Comparison of ENCODE assay signal across 15 mouse cellular contexts in genomic region chr19:16871192-16871760, GRCm38 (mm10). TPM values are rescaled to one million over a fixed set of nuclear protein-coding genes. Genes with fewer than 3 reads are reported as not detected.
DNase-seq lines count a peak whose midpoint lies in the region; ATAC-seq lines count a peak whose summit lies in the region.
"Had no signal": no experiment of that assay in that cellular context is flagged by ENCODE, and none has a peak within 500 bp of the region (broad histone marks: within the 10 kb centered on the region; RNA-seq: fewer than 3 reads in every experiment).

No protein-coding gene starts in this region.

- peaks cover 13 to 42% of the 10 kb centered on the region in 2 experiments for H3K4me1 ChIP-seq in heart, embryonic 14.5 days (ENCODE audit: control insufficient read depth in 2 of 2, insufficient read depth in 2 of 2, low read length in 2 of 2)
- peaks cover 23% of the 10 kb centered on the region for H3K4me1 ChIP-seq in midbrain, embryonic 11.5 days (ENCODE audit: control insufficient read depth, insufficient read depth, low read length)
- H3K4me1 ChIP-seq in midbrain, embryonic 16.5 days (ENCODE audit: control insufficient read depth, insufficient read depth, low read length) = peaks cover 19% of the 10 kb centered on the region
- H3K4me1 ChIP-seq in embryonic facial prominence, embryonic 11.5 days (ENCODE audit: control insufficient read depth, insufficient read depth, low read length) = peaks cover 4% of the 10 kb centered on the region; the same call in 1 of the 2 replicates
- peaks cover 54% of the 10 kb centered on the region for H3K4me1 ChIP-seq in midbrain, embryonic 13.5 days (replicated peaks)

- H3K36me3 ChIP-seq in heart, embryonic 14.5 days (ENCODE audit: control insufficient read depth, insufficient read depth, low read length) = no peaks in the 10 kb centered on the region
- H3K36me3 ChIP-seq in midbrain, embryonic 11.5 days (ENCODE audit: control insufficient read depth, insufficient read depth, low read length) = no peaks in the 10 kb centered on the region
- no peaks in the 10 kb centered on the region for H3K36me3 ChIP-seq in midbrain, embryonic 16.5 days (ENCODE audit: control insufficient read depth, insufficient read depth, low read length)
- H3K36me3 ChIP-seq in embryonic facial prominence, embryonic 11.5 days (replicated peaks; ENCODE audit: control insufficient read depth, insufficient read depth, low read depth, low read length) = no peaks in the 10 kb centered on the region
- H3K36me3 ChIP-seq in midbrain, embryonic 13.5 days = no peaks in the 10 kb centered on the region

- H3K27me3 ChIP-seq in heart, embryonic 14.5 days (ENCODE audit: control insufficient read depth, insufficient read depth, low read length) = peaks cover 81% of the 10 kb centered on the region
- peaks cover 82% of the 10 kb centered on the region for H3K27me3 ChIP-seq in midbrain, embryonic 11.5 days (ENCODE audit: control insufficient read depth, insufficient read depth, low read length)
- peaks cover 43% of the 10 kb centered on the region for H3K27me3 ChIP-seq in midbrain, embryonic 16.5 days (ENCODE audit: control insufficient read depth, insufficient read depth, low read depth, low read length)
- peaks cover 55% of the 10 kb centered on the region for H3K27me3 ChIP-seq in embryonic facial prominence, embryonic 11.5 days (ENCODE audit: control insufficient read depth, insufficient read depth, low read length)
- peaks cover 97% of the 10 kb centered on the region for H3K27me3 ChIP-seq in midbrain, embryonic 13.5 days

- H3K27ac ChIP-seq in heart, embryonic 14.5 days (replicated peaks in 1 of 2; ENCODE audit: control insufficient read depth in 1 of 2, insufficient read depth in 1 of 2, low read depth in 2 of 2, low read length in 2 of 2) = no peak overlapping the region
- H3K27ac ChIP-seq in midbrain, embryonic 11.5 days (ENCODE audit: low read depth, low read length) = no peak overlapping the region
- no peak overlapping the region for H3K27ac ChIP-seq in midbrain, embryonic 16.5 days (ENCODE audit: low read length)
- no peak overlapping the region for H3K27ac ChIP-seq in embryonic facial prominence, embryonic 11.5 days (replicated peaks; ENCODE audit: low read depth, low read length)
- no peak overlapping the region for H3K27ac ChIP-seq in midbrain, embryonic 13.5 days

- 2% methylated on average over 24 of the region's 24 CpGs for WGBS in heart, embryonic 14.5 days
- WGBS in midbrain, embryonic 11.5 days = under 1% methylated on average over 24 of the region's 24 CpGs
- 0% methylated on average over 24 of the region's 24 CpGs for WGBS in midbrain, embryonic 16.5 days
- under 1% methylated on average over 24 of the region's 24 CpGs for WGBS in embryonic facial prominence, embryonic 11.5 days
- WGBS in midbrain, embryonic 13.5 days = under 1% methylated on average over 24 of the region's 24 CpGs

- H3K4me2 ChIP-seq in heart, embryonic 14.5 days (ENCODE audit: low read length) = peak overlapping the region; percentile 3; the same call in 1 of the 2 replicates
- H3K4me2 ChIP-seq in midbrain, embryonic 11.5 days = peak overlapping the region; percentile 74
- H3K4me2 ChIP-seq in midbrain, embryonic 16.5 days (ENCODE audit: low read length) = no peak overlapping the region
- H3K4me2 ChIP-seq in embryonic facial prominence, embryonic 11.5 days (ENCODE audit: low read depth, low read length) = no peak overlapping the region
- H3K4me2 ChIP-seq in midbrain, embryonic 13.5 days (replicated peaks) = peak overlapping the region; percentile 86

- no peak overlapping the region for H3K9ac ChIP-seq in heart, embryonic 14.5 days (ENCODE audit: low read length)
- H3K9ac ChIP-seq in midbrain, embryonic 11.5 days (ENCODE audit: low read length) = no peak overlapping the region
- H3K9ac ChIP-seq in midbrain, embryonic 16.5 days (ENCODE audit: low read depth, low read length) = no peak overlapping the region
- H3K9ac ChIP-seq in embryonic facial prominence, embryonic 11.5 days (replicated peaks; ENCODE audit: low read length) = no peak overlapping the region
- H3K9ac ChIP-seq in midbrain, embryonic 13.5 days (replicated peaks) = no peak overlapping the region

- DNase-seq in heart, adult 11 months = no peak
- peak; percentile 97 for DNase-seq in midbrain, embryonic 11.5 days (ENCODE audit: low spot score, missing footprints)
- DNase-seq in embryonic facial prominence, embryonic 11.5 days (ENCODE audit: low spot score) = peak; percentile 49
- no peak for DNase-seq in frontal cortex, postnatal 14 days (ENCODE audit: low spot score in 2 of 2)
- DNase-seq: cerebellum, adult 8-10 months; kidney, adult 8-10 months; right cerebral cortex, postnatal 4 days; thymus, postnatal 36 days had no signal

- ATAC-seq in heart, embryonic 14.5 days (ENCODE audit: insufficient number of reproducible peaks, insufficient read depth, low FRiP score, low read depth) = no peak
- no peak for ATAC-seq in midbrain, embryonic 11.5 days (ENCODE audit: low FRiP score)
- no peak for ATAC-seq in midbrain, embryonic 16.5 days
- no peak for ATAC-seq in embryonic facial prominence, embryonic 11.5 days (replicated peaks; ENCODE audit: insufficient number of reproducible peaks, low FRiP score, low TSS enrichment, low read depth)
- no peak for ATAC-seq in midbrain, embryonic 13.5 days
- no peak for ATAC-seq in inflammation-experienced regulatory T-cells, adult 6 months
- ATAC-seq: CD4-positive, CD25-positive, alpha-beta regulatory T cell, adult 4 months had no signal

- H3K4me3 ChIP-seq in heart, embryonic 14.5 days (ENCODE audit: control insufficient read depth in 1 of 2, insufficient read depth in 1 of 2, low read depth in 1 of 2, low read length in 2 of 2) = peak overlapping the region in 1 of 2 experiments; percentile 38; a peak in 2 of 4 replicates
- 0 out of 2 replicates have a peak overlapping the region, but pooled peaks have one; percentile 42 for H3K4me3 ChIP-seq in midbrain, embryonic 11.5 days (ENCODE audit: low read depth, low read length)
- no peak overlapping the region for H3K4me3 ChIP-seq in midbrain, embryonic 16.5 days (ENCODE audit: low read depth, low read length)
- H3K4me3 ChIP-seq in embryonic facial prominence, embryonic 11.5 days (ENCODE audit: low read depth, low read length) = no peak overlapping the region
- peak overlapping the region; percentile 52 for H3K4me3 ChIP-seq in midbrain, embryonic 13.5 days (replicated peaks)
- H3K4me3 ChIP-seq: myocyte had no signal

- H3K9me3 ChIP-seq in heart, embryonic 14.5 days (ENCODE audit: control insufficient read depth, low read length) = no peaks in the 10 kb centered on the region
- H3K9me3 ChIP-seq in midbrain, embryonic 11.5 days (ENCODE audit: control insufficient read depth, low read length) = no peaks in the 10 kb centered on the region
- H3K9me3 ChIP-seq in midbrain, embryonic 16.5 days (replicated peaks; ENCODE audit: control insufficient read depth, low read length, poor library complexity, severe bottlenecking) = no peaks in the 10 kb centered on the region
- no peaks in the 10 kb centered on the region for H3K9me3 ChIP-seq in embryonic facial prominence, embryonic 11.5 days (replicated peaks; ENCODE audit: control insufficient read depth, low read length)
- no peaks in the 10 kb centered on the region for H3K9me3 ChIP-seq in midbrain, embryonic 13.5 days

RNA-seq across cellular contexts. Expression of gene Foxb2, which starts 2.3 kb away (rescaled TPM):
- polyA plus RNA-seq in heart, embryonic 14.5 days (2014; fragmentation: Nextera tagmentation; extraction: Ambion mirVana) = not detected in 2 replicates
- polyA plus RNA-seq in midbrain, embryonic 11.5 days (2014; fragmentation: Nextera tagmentation; extraction: Ambion mirVana) = 0.20 and 0.46 TPM in 2 replicates
- polyA plus RNA-seq in midbrain, embryonic 16.5 days (2015; fragmentation: Nextera tagmentation; extraction: Ambion mirVana) = 0.16 and 0.55 TPM in 2 replicates
- polyA plus RNA-seq in embryonic facial prominence, embryonic 11.5 days (2014; fragmentation: Nextera tagmentation; extraction: Ambion mirVana) = not detected in 2 replicates
- polyA plus RNA-seq in midbrain, embryonic 13.5 days (2015; fragmentation: Nextera tagmentation; extraction: Ambion mirVana) = 0.31 and 0.84 TPM in 2 replicates
- not detected for polyA plus RNA-seq in inflammation-experienced regulatory T-cells, adult 6 months (2017; shearing (Covaris generic))
- polyA plus RNA-seq: CD4-positive, CD25-positive, alpha-beta regulatory T cell, adult 4 months; liver, adult 2 months; myocyte had no signal

Comparison
In these comparisons a context has a peak if more than half of its experiments do, and no peak if none do; other contexts are left out.
1. H3K4me2 ChIP-seq: peak in heart, embryonic 14.5 days (single experiment), midbrain, embryonic 11.5 days (single experiment) and midbrain, embryonic 13.5 days (single experiment); none in midbrain, embryonic 16.5 days (single experiment) and embryonic facial prominence, embryonic 11.5 days (single experiment).
2. H3K4me3 ChIP-seq: peak in midbrain, embryonic 11.5 days (single experiment) and midbrain, embryonic 13.5 days (single experiment); none in midbrain, embryonic 16.5 days (single experiment) and embryonic facial prominence, embryonic 11.5 days (single experiment).
3. DNase-seq: peak in midbrain, embryonic 11.5 days (single experiment) and embryonic facial prominence, embryonic 11.5 days (single experiment); none in heart, adult 11 months (single experiment) and frontal cortex, postnatal 14 days (0 of 2).